Mouse (Mus musculus) c-Kit-positive CD71-positive TER-119-negative erythroid progenitor cells, embryonic 14.5 days (primary cell): ENCODE data around the gene Celf2.

Experiments
- DNase-seq: peaks from one replicate; pipeline ENCODE4 v3.0.0-alpha.2; 2013; ENCODE audit warnings: low read depth

Gene Celf2

GRCm38 (mm10) chr2:6923738-6924474 lies 585.5 kb downstream of the Celf2 start:
- DNase-seq, result no peak

GRCm38 (mm10) chr2:6915386-6915785 lies 594.0 kb downstream of the Celf2 start:
- DNase-seq, result no peak

GRCm38 (mm10) chr2:6913315-6913714 lies 596.0 kb downstream of the Celf2 start:
- no peak for DNase-seq

GRCm38 (mm10) chr2:6911932-6912331 lies 597.4 kb downstream of the Celf2 start:
- DNase-seq, result no peak

- DNase-seq, result no peak
Observed at GRCm38 (mm10) chr2:6909921-6910320, 599.4 kb downstream of the Celf2 start.

GRCm38 (mm10) chr2:6904411-6904810 lies 605.0 kb downstream of the Celf2 start:
- no peak for DNase-seq

- DNase-seq, result no peak
Observed at GRCm38 (mm10) chr2:6903251-6903763, 606.1 kb downstream of the Celf2 start.

- DNase-seq, result no peak
Observed at GRCm38 (mm10) chr2:6896896-6897295, 612.5 kb downstream of the Celf2 start.

- no peak for DNase-seq
Observed at GRCm38 (mm10) chr2:6893597-6893996, 615.8 kb downstream of the Celf2 start.

GRCm38 (mm10) chr2:6893095-6893494 lies 616.3 kb downstream of the Celf2 start:
- no peak for DNase-seq

- no peak for DNase-seq
Observed at GRCm38 (mm10) chr2:6884796-6885711, 624.3 kb downstream of the Celf2 start.

GRCm38 (mm10) chr2:6883996-6884795 lies 625.2 kb downstream of the Celf2 start:
- DNase-seq, result no peak

GRCm38 (mm10) chr2:6882236-6882885 lies 627.0 kb downstream of the Celf2 start:
- DNase-seq, result no peak

- no peak for DNase-seq
Observed at GRCm38 (mm10) chr2:6880941-6881575, 628.3 kb downstream of the Celf2 start.

- no peak for DNase-seq
Observed at GRCm38 (mm10) chr2:6877094-6877493, 632.3 kb downstream of the Celf2 start.

- DNase-seq, result no peak
Observed at GRCm38 (mm10) chr2:6876547-6876946, 632.8 kb downstream of the Celf2 start.

- DNase-seq, result no peak
Observed at GRCm38 (mm10) chr2:6875071-6875611, 634.2 kb downstream of the Celf2 start.

GRCm38 (mm10) chr2:6874266-6874955 lies 635.0 kb downstream of the Celf2 start:
- DNase-seq, result no peak

GRCm38 (mm10) chr2:6873711-6874110 lies 635.7 kb downstream of the Celf2 start:
- no peak for DNase-seq

GRCm38 (mm10) chr2:6872894-6873255 lies 636.5 kb downstream of the Celf2 start:
- no peak for DNase-seq
